Mouse (Mus musculus) spleen, adult 2 months (tissue): ENCODE results near the gene Nme1.

Experiments used
- CTCF ChIP-seq: fragments of 200-500 bp; IDR thresholded peaks from 2 replicates; pipeline ENCODE4 v1.5.1; 2011; ENCODE audit warnings: mild to moderate bottlenecking, inconsistent platforms; ENCODE audit not compliant: insufficient read depth, insufficient read length, insufficient replicate concordance; ENCODE audit errors: extremely low read depth
- POLR2A ChIP-seq: fragments of 200-500 bp; IDR thresholded peaks from 2 replicates; pipeline ENCODE4 v1.6.1; 2011; ENCODE audit warnings: low read depth, low read length, inconsistent platforms

- no peak for TF ChIP-seq CTCF
- TF ChIP-seq POLR2A, result no peak
Measured at GRCm38 (mm10) chr11:93996306-93997140, 28.2 kb upstream of the Nme1 start.
